Mouse (Mus musculus): Measurements from ENCODE around the gene Clnk.
A peak's percentile ranks its signal among the peaks of the same experiment; 100 is the strongest.

Gene Clnk

GRCm38 (mm10) chr5:38850171-38850570 is 26.4 kb downstream of the Clnk start:
- DNase-seq (ENCODE audit: low spot score), result no peak

- peak; percentile 73 for DNase-seq (ENCODE audit: low spot score)
Observed at GRCm38 (mm10) chr5:38845529-38845928, 31.1 kb downstream of the Clnk start.

GRCm38 (mm10) chr5:38844312-38844711 is 32.3 kb downstream of the Clnk start:
- DNase-seq (ENCODE audit: low spot score), result no peak

- no peak for DNase-seq (ENCODE audit: low spot score)
Observed at GRCm38 (mm10) chr5:38839981-38840380, 36.6 kb downstream of the Clnk start.

GRCm38 (mm10) chr5:38827310-38827709 is 49.3 kb downstream of the Clnk start:
- no peak for DNase-seq (ENCODE audit: low spot score)

- no peak for DNase-seq (ENCODE audit: low spot score)
Observed at GRCm38 (mm10) chr5:38826586-38826985, 50.0 kb downstream of the Clnk start.

GRCm38 (mm10) chr5:38824132-38824965 is 52.3 kb downstream of the Clnk start:
- no peak for DNase-seq (ENCODE audit: low spot score)

GRCm38 (mm10) chr5:38813391-38814109 is 63.1 kb downstream of the Clnk start:
- DNase-seq (ENCODE audit: low spot score), result no peak

GRCm38 (mm10) chr5:38812916-38813315 is 63.7 kb downstream of the Clnk start:
- no peak for DNase-seq (ENCODE audit: low spot score)

- no peak for DNase-seq (ENCODE audit: low spot score)
Observed at GRCm38 (mm10) chr5:38812386-38812785, 64.2 kb downstream of the Clnk start.

GRCm38 (mm10) chr5:38798910-38799309 is 77.7 kb downstream of the Clnk start:
- DNase-seq (ENCODE audit: low spot score), result no peak

GRCm38 (mm10) chr5:38795139-38795538 is 81.5 kb downstream of the Clnk start:
- DNase-seq (ENCODE audit: low spot score), result no peak

- DNase-seq (ENCODE audit: low spot score), result no peak
Observed at GRCm38 (mm10) chr5:38791116-38791515, 85.5 kb downstream of the Clnk start.

GRCm38 (mm10) chr5:38788820-38789219 is 87.8 kb downstream of the Clnk start:
- DNase-seq (ENCODE audit: low spot score), result no peak

GRCm38 (mm10) chr5:38787851-38788520 is 88.6 kb downstream of the Clnk start:
- no peak for DNase-seq (ENCODE audit: low spot score)

GRCm38 (mm10) chr5:38786126-38786525 is 90.5 kb downstream of the Clnk start:
- DNase-seq (ENCODE audit: low spot score), result no peak

GRCm38 (mm10) chr5:38785686-38786085 is 90.9 kb downstream of the Clnk start:
- DNase-seq (ENCODE audit: low spot score), result no peak

- DNase-seq (ENCODE audit: low spot score), result peak; percentile 42
Observed at GRCm38 (mm10) chr5:38781813-38782212, 94.8 kb downstream of the Clnk start.

GRCm38 (mm10) chr5:38780631-38781030 is 96.0 kb downstream of the Clnk start:
- DNase-seq (ENCODE audit: low spot score), result no peak

- no peak for DNase-seq (ENCODE audit: low spot score)
Observed at GRCm38 (mm10) chr5:38780045-38780444, 96.6 kb downstream of the Clnk start.

- DNase-seq (ENCODE audit: low spot score), result no peak
Observed at GRCm38 (mm10) chr5:38775500-38775899, 101.1 kb downstream of the Clnk start.

- peak; percentile 6 for DNase-seq (ENCODE audit: low spot score)
Observed at GRCm38 (mm10) chr5:38754950-38755349, 121.7 kb downstream of the Clnk start.

GRCm38 (mm10) chr5:38752749-38753148 is 123.9 kb downstream of the Clnk start:
- DNase-seq (ENCODE audit: low spot score), result no peak

Data from yolk sac, embryonic 10.5 days (tissue).